13 mouse cellular contexts compared by ENCODE assay signal in the genomic region with DNA sequence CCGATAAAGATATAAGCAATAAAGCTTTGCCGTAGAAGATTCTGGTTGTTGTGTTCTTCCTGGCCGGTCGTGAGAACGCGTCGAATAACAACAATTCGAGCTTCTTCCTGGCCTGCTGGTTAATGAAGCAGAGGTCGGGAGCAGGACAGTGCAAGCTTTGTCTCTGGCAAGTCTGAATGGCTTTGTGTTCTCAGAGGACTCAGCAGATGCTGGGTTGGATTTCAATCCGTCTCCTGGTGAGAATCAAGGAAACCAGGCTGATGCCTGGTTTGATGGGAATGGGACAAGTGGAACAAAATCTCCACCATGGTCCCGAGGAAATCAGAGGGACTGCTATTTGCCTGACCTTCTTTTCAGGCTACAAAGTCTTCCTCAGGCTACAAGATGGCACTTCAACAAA. TPM values are rescaled to one million over a fixed set of nuclear protein-coding genes. Genes with fewer than 3 reads are reported as not detected.
DNase-seq lines count a peak whose midpoint lies in the region; ATAC-seq lines count a peak whose summit lies in the region.
"Had no signal": no experiment of that assay in that cellular context is flagged by ENCODE, and none has a peak within 500 bp of the region (broad histone marks: within the 10 kb centered on the region; RNA-seq: fewer than 3 reads in every experiment).

No protein-coding gene starts in this region.

- peaks cover 43% of the 10 kb centered on the region for H3K36me3 ChIP-seq in forebrain, embryonic 13.5 days (ENCODE audit: poor library complexity, severe bottlenecking)
- H3K36me3 ChIP-seq in intestine, embryonic 16.5 days (ENCODE audit: control insufficient read depth, insufficient read depth, low read length) = peaks cover 12% of the 10 kb centered on the region
- H3K36me3 ChIP-seq in stomach, embryonic 14.5 days (ENCODE audit: control insufficient read depth, insufficient read depth, low read length) = peaks cover 32% of the 10 kb centered on the region

- H3K9ac ChIP-seq in forebrain, embryonic 13.5 days = no peak overlapping the region
- no peak overlapping the region for H3K9ac ChIP-seq in intestine, embryonic 16.5 days (ENCODE audit: low read depth, low read length)
- H3K9ac ChIP-seq in stomach, embryonic 14.5 days (replicated peaks; ENCODE audit: low read depth, low read length) = no peak overlapping the region
- H3K9ac ChIP-seq: liver, embryonic 14.5 days had no signal

- no peaks in the 10 kb centered on the region for H3K9me3 ChIP-seq in forebrain, embryonic 13.5 days (replicated peaks)
- H3K9me3 ChIP-seq in intestine, embryonic 16.5 days (ENCODE audit: control insufficient read depth, low read length) = no peaks in the 10 kb centered on the region
- H3K9me3 ChIP-seq in stomach, embryonic 14.5 days (ENCODE audit: control insufficient read depth, low read depth, low read length) = no peaks in the 10 kb centered on the region

- ATAC-seq in forebrain, embryonic 13.5 days = no peak
- ATAC-seq in intestine, embryonic 16.5 days = no peak
- ATAC-seq in stomach, embryonic 14.5 days (ENCODE audit: insufficient number of reproducible peaks, insufficient read depth, low FRiP score, low read depth) = no peak

- peak overlapping the region; percentile 35; the same call in 1 of the 2 replicates for H3K27ac ChIP-seq in forebrain, embryonic 13.5 days
- peak overlapping the region; percentile 11; the same call in 1 of the 2 replicates for H3K27ac ChIP-seq in intestine, embryonic 16.5 days (ENCODE audit: low read length)
- H3K27ac ChIP-seq in stomach, embryonic 14.5 days (ENCODE audit: low read length) = peak overlapping the region; percentile 61; the same call in 1 of the 2 replicates
- H3K27ac ChIP-seq: liver, embryonic 14.5 days had no signal

- DNase-seq in left cerebral cortex, postnatal 4 days = peak; percentile 21
- DNase-seq in left cerebral cortex, adult 8-10 months (ENCODE audit: low spot score in 2 of 2) = no peak
- DNase-seq in lung, postnatal 25 days (ENCODE audit: low spot score) = no peak
- no peak for DNase-seq in spleen, postnatal 36 days (ENCODE audit: low spot score in 2 of 2)
- DNase-seq in gastrocnemius, postnatal 36 days = no peak
- DNase-seq: heart, postnatal 10 days; right cerebral cortex, postnatal 25 days; thymus, adult 2 months had no signal

- WGBS in forebrain, embryonic 13.5 days = 40% methylated on average over 11 of the region's 11 CpGs
- WGBS in intestine, embryonic 16.5 days = 80% methylated on average over 11 of the region's 11 CpGs
- 91% methylated on average over 10 of the region's 11 CpGs for WGBS in stomach, embryonic 14.5 days

- no peak overlapping the region for H3K4me2 ChIP-seq in forebrain, embryonic 13.5 days
- no peak overlapping the region for H3K4me2 ChIP-seq in intestine, embryonic 16.5 days (ENCODE audit: low read depth, low read length)
- no peak overlapping the region for H3K4me2 ChIP-seq in stomach, embryonic 14.5 days (replicated peaks; ENCODE audit: low read depth, low read length)

- H3K4me3 ChIP-seq in forebrain, embryonic 13.5 days = no peak overlapping the region
- H3K4me3 ChIP-seq in intestine, embryonic 16.5 days (ENCODE audit: low read length) = no peak overlapping the region
- H3K4me3 ChIP-seq in stomach, embryonic 14.5 days (ENCODE audit: low read depth, low read length) = no peak overlapping the region

- 0 out of 2 replicates have a peak, but pooled peaks cover 7% of the 10 kb centered on the region for H3K4me1 ChIP-seq in forebrain, embryonic 13.5 days
- no peaks in the 10 kb centered on the region for H3K4me1 ChIP-seq in intestine, embryonic 16.5 days (ENCODE audit: control insufficient read depth, insufficient read depth, low read length)
- no peaks in the 10 kb centered on the region for H3K4me1 ChIP-seq in stomach, embryonic 14.5 days (ENCODE audit: control insufficient read depth, insufficient read depth, low read length)

- no peaks in the 10 kb centered on the region for H3K27me3 ChIP-seq in forebrain, embryonic 13.5 days
- H3K27me3 ChIP-seq in intestine, embryonic 16.5 days (replicated peaks; ENCODE audit: control insufficient read depth, insufficient read depth, low read length) = no peaks in the 10 kb centered on the region
- H3K27me3 ChIP-seq in stomach, embryonic 14.5 days (ENCODE audit: control insufficient read depth, insufficient read depth, low read length) = no peaks in the 10 kb centered on the region

- intact Hi-C loops in left cerebral cortex, postnatal 4 days (cut with DNase I) = no loop called here
- intact Hi-C loops in gastrocnemius, postnatal 36 days (cut with DNase I) = no loop called here

RNA-seq across cellular contexts. Expression of a gene that starts 49.2 kb away (rescaled TPM):
- total RNA-seq in left cerebral cortex, postnatal 4 days (2021) = 100 to 1,000 TPM; 530 to 553 TPM
- total RNA-seq in left cerebral cortex, adult 8-10 months (2022) = 100 to 1,000 TPM; 218 to 276 (median 259) TPM
- polyA plus RNA-seq in forebrain, embryonic 13.5 days (2015; fragmentation: Nextera tagmentation; extraction: Ambion mirVana) = 521 and 522 TPM in 2 replicates
- polyA plus RNA-seq in intestine, embryonic 16.5 days (2015; fragmentation: Nextera tagmentation; extraction: Ambion mirVana) = 120 and 129 TPM in 2 replicates
- 232 and 251 TPM in 2 replicates for polyA plus RNA-seq in stomach, embryonic 14.5 days (2014; fragmentation: Nextera tagmentation; extraction: Ambion mirVana)
- total RNA-seq in gastrocnemius, postnatal 36 days (2021) = 10 to 100 TPM in 1 of 2 experiments, 1 to 10 TPM in 1; 9.8 to 12.0 TPM
- total RNA-seq: monocyte, adult 5-6 weeks had no signal

Comparison
In these comparisons a context has a peak if more than half of its experiments do, and no peak if none do; other contexts are left out.
1. H3K27ac ChIP-seq: peak in every context shown above with its lines; median percentile 61 in stomach, embryonic 14.5 days; 35 in forebrain, embryonic 13.5 days; 11 in intestine, embryonic 16.5 days.
2. RNA of a gene that starts 49.2 kb away (total RNA-seq): 530 to 553 TPM in left cerebral cortex, postnatal 4 days and 218 to 276 TPM in left cerebral cortex, adult 8-10 months; 9.8 to 12.0 TPM in gastrocnemius, postnatal 36 days; every median in the first group is over 10 times any median in the second.